Mouse (Mus musculus): Measurements from ENCODE around the gene Ankrd13d.

DNA sequence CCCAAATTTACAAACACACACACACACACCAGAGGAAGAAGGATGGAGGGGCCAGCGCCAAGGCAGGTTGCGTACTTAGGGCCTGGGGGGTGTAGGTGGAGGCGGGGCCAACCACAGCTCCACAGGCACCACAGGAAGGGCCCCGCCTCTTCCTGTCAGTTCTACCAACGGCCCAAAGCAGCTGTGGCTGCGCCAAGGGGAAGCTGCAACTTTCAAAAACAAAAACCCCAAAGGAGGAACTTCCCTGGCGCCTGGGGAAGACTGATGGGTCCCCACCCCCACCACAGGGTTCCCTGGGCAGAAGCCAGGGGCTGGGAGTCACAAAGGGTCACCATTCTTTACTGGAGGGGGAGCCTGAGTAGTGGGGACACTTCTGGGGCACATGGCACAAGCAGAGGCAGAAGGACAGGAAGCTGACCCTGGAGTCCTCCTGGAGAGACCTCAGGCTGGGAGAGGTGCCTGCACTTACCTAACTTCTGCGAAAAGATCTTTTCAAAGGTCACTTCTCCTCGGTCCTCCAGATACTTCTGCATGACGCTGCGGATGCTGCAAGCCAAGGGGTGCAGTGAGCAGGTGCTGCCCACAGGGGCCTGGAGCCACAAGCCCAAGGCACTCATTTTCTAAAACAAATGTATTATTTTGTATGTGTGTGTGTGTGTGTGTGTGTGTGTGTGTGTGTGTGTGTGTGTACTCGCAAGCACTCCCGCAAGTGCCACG, 11.6 kb upstream of the Ankrd13d start:
- no peak for TF ChIP-seq POLR2A (IDR thresholded peaks at IDR 0.05; ENCODE audit: low read depth, low read length)
- no peak for TF ChIP-seq CTCF (IDR thresholded peaks at IDR 0.05; ENCODE audit: extremely low read depth, insufficient read depth, insufficient read length, insufficient replicate concordance)
